Mouse (Mus musculus) mouse trophoblast stem cell (cell line): Measurements from ENCODE around the gene Trappc6a.

Source experiments
- in situ Hi-C, 2 experiments: fragments of 300-500 bp; cut with MseI, MboI; formaldehyde crosslinking; loops; 2 replicates in 1 of 2; 3 replicates in 1 of 2; pipeline ENCODE4 v1.15.1; 2025

Trappc6a gene

GRCm38 (mm10) chr7:19508150-19508923 is at the start of gene Trappc6a, which contains the start of gene Bloc1s3:
Gene Trappc6a, plus strand, starts transcription at chr7:19508395.
Gene Bloc1s3, minus strand, starts transcription at chr7:19508367.
- in situ Hi-C loops, result loop anchor here in 1 of 2 experiments (10.0 kb wide), 1 partner anchor 56 kb away; the partner anchor contains the start of gene Ppp1r37

GRCm38 (mm10) chr7:19458591-19459111 is 49.5 kb upstream of the Trappc6a start, which contains the start of gene Mark4:
Gene Mark4, minus strand, starts transcription at chr7:19458821.
- in situ Hi-C loops, result no loop called here

- in situ Hi-C loops, result no loop called here
Measured at GRCm38 (mm10) chr7:19459144-19459870, 48.9 kb upstream of the Trappc6a start.

GRCm38 (mm10) chr7:19460500-19460899 is 47.7 kb upstream of the Trappc6a start:
- in situ Hi-C loops, result no loop called here

- in situ Hi-C loops, result no loop called here
Measured at GRCm38 (mm10) chr7:19461488-19461887, 46.7 kb upstream of the Trappc6a start.

GRCm38 (mm10) chr7:19462443-19462842 is 45.8 kb upstream of the Trappc6a start:
- in situ Hi-C loops, result no loop called here

GRCm38 (mm10) chr7:19462884-19463381 is 45.3 kb upstream of the Trappc6a start, which contains the start of gene Exoc3l2:
Gene Exoc3l2, plus strand, starts transcription at chr7:19463331.
- in situ Hi-C loops, result no loop called here

GRCm38 (mm10) chr7:19464367-19465307 is 43.6 kb upstream of the Trappc6a start:
- in situ Hi-C loops, result no loop called here

- in situ Hi-C loops, result no loop called here
Measured at GRCm38 (mm10) chr7:19466602-19467145, 41.5 kb upstream of the Trappc6a start.

GRCm38 (mm10) chr7:19467638-19468037 is 40.6 kb upstream of the Trappc6a start:
- in situ Hi-C loops, result no loop called here

- in situ Hi-C loops, result no loop called here
Measured at GRCm38 (mm10) chr7:19468279-19468678, 39.9 kb upstream of the Trappc6a start.

GRCm38 (mm10) chr7:19469404-19469803 is 38.8 kb upstream of the Trappc6a start:
- in situ Hi-C loops, result no loop called here

GRCm38 (mm10) chr7:19470308-19470707 is 37.9 kb upstream of the Trappc6a start:
- in situ Hi-C loops, result no loop called here

GRCm38 (mm10) chr7:19472403-19472802 is 35.8 kb upstream of the Trappc6a start:
- in situ Hi-C loops, result no loop called here

GRCm38 (mm10) chr7:19473875-19474443 is 34.2 kb upstream of the Trappc6a start:
- in situ Hi-C loops, result no loop called here

GRCm38 (mm10) chr7:19477084-19477483 is 31.1 kb upstream of the Trappc6a start:
- in situ Hi-C loops, result no loop called here

GRCm38 (mm10) chr7:19477624-19478384 is 30.4 kb upstream of the Trappc6a start:
- in situ Hi-C loops, result no loop called here

GRCm38 (mm10) chr7:19483281-19483680 is 24.9 kb upstream of the Trappc6a start:
- in situ Hi-C loops, result no loop called here

GRCm38 (mm10) chr7:19485488-19485887 is 22.7 kb upstream of the Trappc6a start:
- in situ Hi-C loops, result no loop called here

- in situ Hi-C loops, result no loop called here
Measured at GRCm38 (mm10) chr7:19486549-19486948, 21.6 kb upstream of the Trappc6a start.
